Mouse (Mus musculus) limb, embryonic 11.5 days (tissue): ENCODE data around the gene Gm44511. TPM values are rescaled to one million over a fixed set of nuclear protein-coding genes. Genes with fewer than 3 reads are reported as not detected.
A peak's percentile ranks its signal among the peaks of the same experiment; 100 is the strongest.
"Not testable (repeated sequence)": the region's sequence is repeated elsewhere in the genome, so short reads cannot be mapped to it uniquely, and the experiment has no call there.

ENCODE experiments used
- ATAC-seq: fragments of 200-750 bp; cut with Nextera tagmentation; 2 replicates; pipeline ENCODE4 v1.8.0; 2017; ENCODE audit warnings: low read depth; ENCODE audit not compliant: insufficient number of reproducible peaks, low FRiP score, low TSS enrichment
- DNase-seq: peaks from one replicate; pipeline ENCODE4 v3.0.0-alpha.2; 2015; ENCODE audit warnings: low spot score
- H3K27ac ChIP-seq: fragments of 300-500 bp; sonication (generic); replicated peaks from 2 replicates; pipeline ENCODE4 v1.5.1; 2014; ENCODE audit warnings: low read depth, mild to moderate bottlenecking, low read length
- H3K27me3 ChIP-seq: fragments of 300-500 bp; sonication (generic); 2 replicates; pipeline ENCODE4 v1.6.1; 2014; ENCODE audit warnings: mild to moderate bottlenecking, low read length, mixed read lengths; ENCODE audit not compliant: control insufficient read depth, insufficient read depth
- H3K36me3 ChIP-seq: fragments of 300-500 bp; sonication (generic); 2 replicates; pipeline ENCODE4 v1.6.1; 2014; ENCODE audit warnings: mild to moderate bottlenecking, low read length, moderate library complexity, mixed read lengths; ENCODE audit not compliant: control insufficient read depth, insufficient read depth
- H3K4me1 ChIP-seq: fragments of 300-500 bp; sonication (generic); 2 replicates; pipeline ENCODE4 v1.6.1; 2014; ENCODE audit warnings: low read length, mixed read lengths; ENCODE audit not compliant: control insufficient read depth, insufficient read depth
- H3K4me2 ChIP-seq: fragments of 300-500 bp; sonication (generic); 2 replicates; pipeline ENCODE4 v1.6.1; 2014; ENCODE audit warnings: low read depth, mild to moderate bottlenecking, moderate library complexity; ENCODE audit not compliant: severe bottlenecking
- H3K4me3 ChIP-seq: fragments of 300-500 bp; sonication (generic); 2 replicates; pipeline ENCODE4 v1.5.1; 2014; ENCODE audit warnings: low read depth, low read length
- H3K9ac ChIP-seq: fragments of 300-500 bp; sonication (generic); 2 replicates; pipeline ENCODE4 v1.6.1; 2014; ENCODE audit warnings: mild to moderate bottlenecking, low read length
- H3K9me3 ChIP-seq: fragments of 300-500 bp; sonication (generic); 2 replicates; pipeline ENCODE4 v1.6.1; 2016; ENCODE audit warnings: low read length; ENCODE audit not compliant: control insufficient read depth
- WGBS: fragments of 180-500 bp; shearing (Covaris S2); extraction: QIAGEN DNeasy Blood & Tissue Kit; methylation state at CpG from one replicate; pipeline ENCODE4 v1.1.7; 2014; 5-methylcytosine and 5-hydroxymethylcytosine counted together
- polyA plus RNA-seq: library from polyadenylated mRNA; unstranded; fragments of >200 nt; fragmentation: Nextera tagmentation; extraction: Ambion mirVana; gene quantifications from 2 replicates; pipeline ENCODE4 v1.2.1, GENCODE M21; 2014

Gm44511 gene
- polyA plus RNA-seq, 1 experiment from 2014 or later = not detected

- H3K4me3 ChIP-seq = no peak overlapping the region
- no peaks in the 10 kb centered on the region for H3K27me3 ChIP-seq
- no peak overlapping the region for H3K27ac ChIP-seq
- no peaks in the 10 kb centered on the region for H3K9me3 ChIP-seq
- no peak overlapping the region for H3K9ac ChIP-seq
- ATAC-seq (no peak), DNase-seq (no peak)
- no peaks in the 10 kb centered on the region for H3K36me3 ChIP-seq
- no peaks in the 10 kb centered on the region for H3K4me1 ChIP-seq
- 88% methylated on average over 1 of the region's 1 CpGs for WGBS
- no peak overlapping the region for H3K4me2 ChIP-seq
These were observed 37.6 kb downstream of the Gm44511 start for GRCm38 (mm10) chr6:128788517-128788916.

DNA sequence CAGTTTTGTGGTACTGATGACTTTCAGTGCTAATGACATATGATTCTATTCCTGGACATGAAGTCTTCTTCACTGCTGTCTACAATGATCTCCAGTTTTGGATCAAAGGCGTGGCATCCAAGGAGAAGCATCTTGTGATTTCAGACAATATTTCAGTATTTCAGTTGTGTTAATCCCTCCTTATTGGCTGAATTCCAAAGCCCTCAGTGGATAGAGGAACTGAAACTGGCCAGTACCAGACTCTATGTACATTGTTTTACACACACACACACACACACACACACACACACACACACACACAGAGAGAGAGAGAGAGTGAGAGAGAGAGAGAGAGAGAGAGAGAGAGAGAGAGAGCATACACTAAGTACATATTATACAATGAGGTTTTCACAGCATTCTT lies 39.7 kb downstream of the Gm44511 start:
- DNase-seq, H3K27me3 ChIP-seq, H3K4me1 ChIP-seq, H3K9me3 ChIP-seq, H3K9ac ChIP-seq, H3K4me2 ChIP-seq, H3K27ac ChIP-seq, H3K36me3 ChIP-seq, H3K4me3 ChIP-seq, ATAC-seq: not testable (repeated sequence)
- WGBS = 90% methylated on average over 1 of the region's 1 CpGs

DNA sequence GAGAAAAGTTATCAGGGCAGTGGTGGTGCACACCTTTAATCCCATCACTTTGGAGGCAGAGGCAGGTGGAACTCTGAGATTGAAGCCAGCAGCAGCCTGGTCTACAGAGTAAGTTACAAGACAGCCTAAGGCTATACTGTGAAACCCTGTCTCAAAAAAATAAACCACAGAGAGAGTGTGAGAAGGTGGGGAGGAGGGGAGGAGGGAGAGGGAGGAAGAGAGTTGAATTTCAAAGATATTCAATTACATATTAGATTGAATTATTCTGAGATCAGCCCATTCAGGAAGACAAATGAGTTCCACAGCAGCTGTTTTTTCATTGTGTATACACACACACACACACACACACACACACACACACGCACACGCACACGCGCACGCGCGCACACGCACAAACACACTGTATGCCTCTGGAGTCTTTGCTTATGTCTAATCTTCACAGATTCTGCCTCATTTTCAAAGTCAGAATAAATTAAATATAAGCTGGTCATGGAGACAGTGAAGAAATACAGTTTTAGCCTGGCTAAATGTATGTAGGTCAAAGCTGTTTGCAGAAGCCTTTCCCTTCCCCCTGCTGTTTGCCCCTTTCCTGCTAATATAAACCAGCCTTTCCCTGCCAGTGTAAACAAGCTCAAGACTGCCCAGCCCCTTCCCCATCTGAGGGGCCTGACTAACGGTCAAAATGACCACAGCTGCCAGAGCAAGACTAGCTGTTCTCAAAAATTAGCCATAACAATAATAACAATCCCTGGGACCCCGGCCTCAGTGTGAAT lies 56.4 kb downstream of the Gm44511 start:
- ATAC-seq (0 out of 2 replicates have a peak, but pooled peaks have one; percentile 29), DNase-seq (peak; percentile 44)
- Histone ChIP-seq H3K27me3 (no peaks in the 10 kb centered on the region), H3K4me2 (no peak overlapping the region), H3K9me3 (no peaks in the 10 kb centered on the region), H3K36me3 (no peaks in the 10 kb centered on the region), H3K4me3 (no peak overlapping the region), H3K4me1 (no peaks in the 10 kb centered on the region), H3K27ac (no peak overlapping the region), H3K9ac (no peak overlapping the region)
- WGBS = 78% methylated on average over 10 of the region's 10 CpGs

GRCm38 (mm10) chr6:128768047-128768446 lies 58.1 kb downstream of the Gm44511 start:
- Histone ChIP-seq H3K27me3 (no peaks in the 10 kb centered on the region), H3K9me3 (no peaks in the 10 kb centered on the region), H3K9ac (no peak overlapping the region), H3K36me3 (no peaks in the 10 kb centered on the region), H3K4me3 (no peak overlapping the region), H3K27ac (no peak overlapping the region), H3K4me1 (no peaks in the 10 kb centered on the region), H3K4me2 (no peak overlapping the region)
- DNase-seq = no peak
- WGBS = 88% methylated on average over 4 of the region's 4 CpGs
- no peak for ATAC-seq

DNA sequence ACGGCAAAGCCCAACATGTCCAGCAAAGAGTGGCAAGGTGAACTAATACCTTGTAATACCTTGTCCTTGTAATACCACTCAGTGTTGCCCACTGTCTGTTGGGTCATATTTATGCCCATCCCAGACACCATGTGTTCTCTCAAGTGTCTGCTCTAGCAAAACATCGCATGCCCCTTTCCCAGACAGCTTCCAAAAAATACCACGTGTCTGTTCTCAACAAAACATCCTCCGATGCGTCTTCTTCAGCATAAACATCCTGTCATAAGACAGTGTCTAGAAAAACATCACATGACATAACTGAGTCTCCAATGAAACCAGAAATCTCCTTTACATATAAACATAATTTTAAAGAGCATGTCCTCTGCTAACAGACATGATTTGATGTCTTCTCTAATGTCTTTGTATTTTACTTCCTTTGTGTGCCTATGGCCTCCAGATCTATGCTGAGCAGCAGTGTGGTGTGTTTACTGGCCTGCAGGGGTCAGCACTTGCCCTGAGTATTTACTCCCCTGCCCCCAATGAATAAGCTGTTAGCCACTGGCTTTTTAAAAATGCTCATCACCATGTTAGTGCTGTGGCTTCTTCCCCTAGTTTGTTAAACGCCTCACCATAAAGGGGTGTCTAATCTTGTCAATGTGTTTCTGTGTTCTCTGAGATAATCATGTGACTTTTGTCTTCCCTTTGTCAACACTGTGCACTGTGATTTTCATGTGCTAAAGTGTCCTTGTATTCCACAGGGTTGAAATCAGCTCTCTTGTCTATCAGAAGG lies 59.4 kb downstream of the Gm44511 start:
- ATAC-seq, H3K9me3 ChIP-seq, H3K4me3 ChIP-seq, H3K27ac ChIP-seq, H3K4me1 ChIP-seq, H3K27me3 ChIP-seq, H3K9ac ChIP-seq, H3K36me3 ChIP-seq, H3K4me2 ChIP-seq: not testable (repeated sequence)
- WGBS = 69% methylated on average over 6 of the region's 6 CpGs
- peak; percentile 58 for DNase-seq

GRCm38 (mm10) chr6:128765211-128765610 lies 60.9 kb downstream of the Gm44511 start:
- no peak overlapping the region for H3K9ac ChIP-seq
- no peak overlapping the region for H3K27ac ChIP-seq
- no peaks in the 10 kb centered on the region for H3K4me1 ChIP-seq
- no peak overlapping the region for H3K4me2 ChIP-seq
- no peak overlapping the region for H3K4me3 ChIP-seq
- 92% methylated on average over 1 of the region's 1 CpGs for WGBS
- H3K27me3 ChIP-seq = no peaks in the 10 kb centered on the region
- no peaks in the 10 kb centered on the region for H3K36me3 ChIP-seq
- H3K9me3 ChIP-seq = no peaks in the 10 kb centered on the region
- DNase-seq (no peak), ATAC-seq (no peak)

DNA sequence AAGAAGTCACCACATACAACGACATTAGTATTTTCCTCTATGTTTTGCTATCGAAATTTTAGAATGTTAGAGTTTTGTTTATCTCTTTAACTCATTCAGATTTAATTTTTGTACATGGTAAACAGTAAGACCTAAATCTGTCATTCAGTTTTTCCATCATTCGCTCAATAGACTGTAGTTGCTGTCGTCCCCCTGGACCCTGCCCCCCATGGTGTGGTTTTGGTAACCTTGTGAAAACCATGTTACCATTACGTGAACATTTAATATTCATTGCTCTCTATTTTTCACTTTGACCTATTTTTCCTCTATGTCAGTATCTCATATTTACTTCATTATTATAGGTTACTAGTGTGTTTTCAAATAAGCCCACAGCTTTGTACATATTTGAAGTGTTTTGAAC lies 61.5 kb downstream of the Gm44511 start:
- no peaks in the 10 kb centered on the region for H3K4me1 ChIP-seq
- 26% methylated on average over 5 of the region's 5 CpGs for WGBS
- H3K9ac ChIP-seq = no peak overlapping the region
- no peaks in the 10 kb centered on the region for H3K27me3 ChIP-seq
- ATAC-seq (no peak), DNase-seq (no peak)
- no peak overlapping the region for H3K27ac ChIP-seq
- H3K4me2 ChIP-seq = peak overlapping the region; percentile 31
- no peaks in the 10 kb centered on the region for H3K9me3 ChIP-seq
- peak overlapping the region; percentile 32 for H3K4me3 ChIP-seq
- H3K36me3 ChIP-seq = no peaks in the 10 kb centered on the region

GRCm38 (mm10) chr6:128763736-128764523 lies 62.2 kb downstream of the Gm44511 start:
- no peaks in the 10 kb centered on the region for H3K4me1 ChIP-seq
- DNase-seq (peak; percentile 99), ATAC-seq (peak; percentile 93)
- no peaks in the 10 kb centered on the region for H3K9me3 ChIP-seq
- peak overlapping the region; percentile 58 for H3K4me2 ChIP-seq
- H3K27ac ChIP-seq = no peak overlapping the region
- H3K4me3 ChIP-seq = peak overlapping the region; percentile 39
- peak overlapping the region; percentile 52 for H3K9ac ChIP-seq
- no peaks in the 10 kb centered on the region for H3K27me3 ChIP-seq
- H3K36me3 ChIP-seq = no peaks in the 10 kb centered on the region
- WGBS = 2% methylated on average over 30 of the region's 30 CpGs
